Mouse (Mus musculus): ENCODE measurements around the gene Ddt.
"Not testable (repeated sequence)": the region's sequence is repeated elsewhere in the genome, so short reads cannot be mapped to it uniquely, and the experiment has no call there.

Gene Ddt

GRCm38 (mm10) chr10:75774102-75774501 is 888 bp upstream of the Ddt start:
- DNase-seq (ENCODE audit: low spot score in 2 of 2): no peak

- not testable (repeated sequence) for DNase-seq (ENCODE audit: low spot score in 2 of 2)
These were observed 5.5 kb downstream of the Ddt start for GRCm38 (mm10) chr10:75767756-75768155.

GRCm38 (mm10) chr10:75766856-75767255 is 6.4 kb downstream of the Ddt start:
- DNase-seq (ENCODE audit: low spot score in 2 of 2): no peak

GRCm38 (mm10) chr10:75764519-75765473 is 8.4 kb downstream of the Ddt start:
- DNase-seq (ENCODE audit: low spot score in 2 of 2): peak; percentile 83 to 94

GRCm38 (mm10) chr10:75763682-75764518 is 9.3 kb downstream of the Ddt start, which contains the start of gene Cabin1:
Gene Cabin1, minus strand, starts transcription at chr10:75764341.
- DNase-seq (ENCODE audit: low spot score in 2 of 2): peak; percentile 95 to 96

- no peak for DNase-seq (ENCODE audit: low spot score in 2 of 2)
These were observed 10.8 kb downstream of the Ddt start for GRCm38 (mm10) chr10:75762413-75762812.

- DNase-seq (ENCODE audit: low spot score in 2 of 2): no peak
These were observed 12.9 kb downstream of the Ddt start for GRCm38 (mm10) chr10:75760311-75760710.

GRCm38 (mm10) chr10:75756719-75757118 is 16.5 kb downstream of the Ddt start:
- DNase-seq (ENCODE audit: low spot score in 2 of 2): no peak

- peak; percentile 71 to 91 for DNase-seq (ENCODE audit: low spot score in 2 of 2)
These were observed 29.2 kb downstream of the Ddt start for GRCm38 (mm10) chr10:75744017-75744416.

GRCm38 (mm10) chr10:75743369-75743768 is 29.8 kb downstream of the Ddt start:
- DNase-seq (ENCODE audit: low spot score in 2 of 2): no peak

GRCm38 (mm10) chr10:75740866-75741265 is 32.3 kb downstream of the Ddt start:
- DNase-seq (ENCODE audit: low spot score in 2 of 2): no peak

GRCm38 (mm10) chr10:75725449-75725848 is 47.8 kb downstream of the Ddt start:
- DNase-seq (ENCODE audit: low spot score in 2 of 2): no peak

All from spleen, postnatal 4 days (tissue).